Mouse (Mus musculus): ENCODE measurements around the gene Cdkn1c. TPM values are rescaled to one million over a fixed set of nuclear protein-coding genes. Genes with fewer than 3 reads are reported as not detected.

The Cdkn1c gene
- polyA plus RNA-seq, 1 experiment from 2014 or later: 522 TPM

DNA sequence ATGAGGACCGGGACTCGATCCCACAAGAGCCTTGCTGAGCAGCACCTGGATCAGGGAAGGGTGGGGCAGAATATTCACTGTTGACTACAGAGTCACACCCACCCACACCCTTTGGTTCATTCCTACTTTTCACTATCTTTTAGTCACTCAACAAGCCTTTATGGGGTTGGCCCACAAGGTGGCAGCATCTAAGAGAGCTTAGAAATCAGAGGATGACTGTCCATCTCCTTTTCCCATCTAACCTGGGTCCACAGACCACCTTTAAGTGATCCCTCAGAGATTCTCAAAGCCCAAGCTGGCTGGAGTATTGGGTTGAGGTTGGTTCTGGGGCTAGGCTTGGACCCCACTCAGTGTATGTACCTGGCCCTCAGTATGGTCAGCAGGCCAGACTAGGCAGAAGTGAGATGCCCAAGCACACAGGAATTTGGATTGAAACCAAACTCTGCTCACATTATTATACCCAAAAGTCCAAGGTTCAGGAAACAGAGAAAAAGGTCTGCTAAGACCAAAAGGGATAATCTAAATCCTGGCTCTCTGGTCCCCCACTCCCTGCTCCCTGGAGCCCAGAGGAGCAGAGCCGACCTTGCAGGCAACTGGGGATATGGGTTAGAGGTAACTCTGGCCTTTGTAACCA, 16.0 kb upstream of the Cdkn1c start:
- ATAC-seq: no peak
- Histone ChIP-seq H3K36me3 (ENCODE audit: control insufficient read depth, insufficient read depth, low read length) (no peaks in the 10 kb centered on the region), H3K9ac (ENCODE audit: low read depth, low read length) (no peak overlapping the region), H3K27ac (ENCODE audit: low read length) (no peak overlapping the region), H3K9me3 (ENCODE audit: control insufficient read depth, low read length) (no peaks in the 10 kb centered on the region), H3K4me2 (ENCODE audit: low read depth, low read length) (no peak overlapping the region), H3K4me3 (ENCODE audit: low read length) (no peak overlapping the region), H3K4me1 (ENCODE audit: control insufficient read depth, insufficient read depth, low read length) (peaks cover 13% of the 10 kb centered on the region; the same call in 1 of the 2 replicates), H3K27me3 (replicated peaks; ENCODE audit: control insufficient read depth, insufficient read depth, low read length) (no peaks in the 10 kb centered on the region)
- WGBS: 69% methylated on average over 3 of the region's 3 CpGs

DNA sequence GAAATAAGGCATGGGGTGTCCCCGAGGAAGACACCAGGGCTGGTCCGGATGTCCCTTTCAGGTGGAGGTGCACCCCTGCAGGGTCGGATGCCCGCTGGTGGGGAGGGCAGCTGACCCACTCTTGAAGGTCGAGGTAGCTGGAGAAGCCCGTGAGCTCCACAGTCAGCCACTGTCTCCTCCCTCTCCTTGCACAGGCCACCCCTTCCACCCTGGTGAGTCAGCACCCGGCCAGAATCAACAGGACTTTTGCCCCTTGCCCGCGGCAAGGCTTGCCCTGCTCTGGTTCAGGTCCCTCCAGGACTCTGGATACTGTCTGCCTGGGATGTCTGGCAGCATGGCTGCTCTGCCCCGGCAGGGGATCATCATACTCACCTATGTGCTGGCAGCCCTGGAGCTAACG, 15.0 kb upstream of the Cdkn1c start:
- Histone ChIP-seq H3K4me2 (ENCODE audit: low read depth, low read length) (no peak overlapping the region), H3K27me3 (replicated peaks; ENCODE audit: control insufficient read depth, insufficient read depth, low read length) (no peaks in the 10 kb centered on the region), H3K9ac (ENCODE audit: low read depth, low read length) (peak overlapping the region; percentile 32; the same call in 1 of the 2 replicates), H3K36me3 (ENCODE audit: control insufficient read depth, insufficient read depth, low read length) (no peaks in the 10 kb centered on the region), H3K4me1 (ENCODE audit: control insufficient read depth, insufficient read depth, low read length) (peaks cover 13% of the 10 kb centered on the region; the same call in 1 of the 2 replicates), H3K4me3 (ENCODE audit: low read length) (no peak overlapping the region), H3K9me3 (ENCODE audit: control insufficient read depth, low read length) (no peaks in the 10 kb centered on the region), H3K27ac (ENCODE audit: low read length) (peak overlapping the region; percentile 47)
- 51% methylated on average over 11 of the region's 11 CpGs for WGBS
- peak; percentile 56 for ATAC-seq

DNA sequence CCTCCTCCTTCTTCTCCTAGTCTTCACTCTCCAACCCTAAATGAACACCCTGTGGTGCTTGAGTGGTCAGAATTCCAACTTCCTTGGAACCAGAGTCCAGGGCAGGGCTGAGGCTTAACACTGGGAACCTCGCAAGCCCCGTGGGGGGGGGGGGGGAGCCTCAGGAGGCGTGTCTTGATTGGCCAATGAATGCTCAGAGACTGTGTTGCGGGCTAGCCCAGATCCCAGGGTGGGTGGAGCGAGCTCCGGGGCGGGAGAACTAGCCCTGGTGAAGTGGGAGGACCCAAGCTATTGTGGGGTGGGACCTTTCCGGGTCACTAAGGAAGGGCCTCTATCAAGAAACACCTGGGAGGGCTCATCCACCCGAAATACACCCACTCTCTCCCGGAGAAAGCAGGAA, 14.0 kb upstream of the Cdkn1c start:
- Histone ChIP-seq H3K4me3 (ENCODE audit: low read length) (no peak overlapping the region), H3K36me3 (ENCODE audit: control insufficient read depth, insufficient read depth, low read length) (no peaks in the 10 kb centered on the region), H3K27ac (ENCODE audit: low read length) (peak overlapping the region; percentile 36; the same call in 1 of the 2 replicates), H3K4me2 (ENCODE audit: low read depth, low read length) (0 out of 2 replicates have a peak overlapping the region, but pooled peaks have one; percentile 45), H3K9me3 (ENCODE audit: control insufficient read depth, low read length) (no peaks in the 10 kb centered on the region), H3K27me3 (replicated peaks; ENCODE audit: control insufficient read depth, insufficient read depth, low read length) (no peaks in the 10 kb centered on the region), H3K9ac (ENCODE audit: low read depth, low read length) (no peak overlapping the region; the same call in 1 of the 2 replicates), H3K4me1 (ENCODE audit: control insufficient read depth, insufficient read depth, low read length) (peaks cover 13% of the 10 kb centered on the region; the same call in 1 of the 2 replicates)
- 38% methylated on average over 10 of the region's 10 CpGs for WGBS
- peak; percentile 55 for ATAC-seq

DNA sequence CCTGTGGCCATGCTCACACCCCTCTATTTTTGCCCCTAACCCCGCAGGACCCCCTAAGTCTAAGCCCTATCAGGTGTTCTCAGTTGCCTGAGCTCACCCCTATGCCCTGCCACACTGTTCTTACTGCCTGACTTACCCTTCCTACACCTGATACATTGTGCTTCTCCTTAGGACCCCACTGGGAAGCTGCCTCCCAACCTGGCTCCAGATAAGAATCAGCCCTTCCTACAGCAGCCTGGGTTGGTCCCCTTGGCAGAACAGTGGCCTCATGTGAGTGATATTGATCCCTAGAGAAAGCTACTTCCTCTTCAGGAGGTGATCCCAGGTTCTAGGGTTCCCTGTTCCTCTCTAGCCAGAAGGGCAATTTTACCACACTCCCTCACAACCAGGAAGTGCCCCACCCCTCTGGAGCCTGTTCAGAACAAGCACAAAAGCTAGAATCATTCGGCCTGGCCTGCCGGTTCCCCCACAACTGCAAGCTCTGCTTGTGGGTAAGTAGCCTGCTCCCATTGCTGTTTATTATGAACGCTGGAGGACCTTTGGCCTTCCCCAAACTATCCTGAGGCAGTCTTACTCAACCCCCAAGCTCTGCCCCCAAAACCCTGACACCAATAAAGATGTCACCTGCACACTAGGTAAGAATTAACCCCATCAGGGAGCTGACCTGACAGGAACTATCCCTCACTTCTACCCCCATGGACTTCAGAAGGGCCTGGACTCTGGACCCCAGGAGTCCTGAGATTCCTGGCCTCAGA, 12.7 kb upstream of the Cdkn1c start, which contains the start of gene Slc22a18:
Gene Slc22a18, plus strand, starts transcription at position 390 of the 755 bp plus-strand sequence.
- 26% methylated on average over 4 of the region's 4 CpGs for WGBS
- peak within 1 kb of the TSS; percentile 57 for H3K9ac ChIP-seq (ENCODE audit: low read depth, low read length)
- no peaks in the 10 kb centered on the region for H3K36me3 ChIP-seq (ENCODE audit: control insufficient read depth, insufficient read depth, low read length)
- H3K27me3 ChIP-seq (replicated peaks; ENCODE audit: control insufficient read depth, insufficient read depth, low read length): no peaks in the 10 kb centered on the region
- no peaks in the 10 kb centered on the region for H3K9me3 ChIP-seq (ENCODE audit: control insufficient read depth, low read length)
- H3K4me1 ChIP-seq (ENCODE audit: control insufficient read depth, insufficient read depth, low read length): peaks cover 13% of the 10 kb centered on the region; the same call in 1 of the 2 replicates
- ATAC-seq: peak; percentile 72
- H3K27ac ChIP-seq (ENCODE audit: low read length): peak within 1 kb of the TSS; percentile 62
- H3K4me2 ChIP-seq (ENCODE audit: low read depth, low read length): peak within 1 kb of the TSS; percentile 45
- H3K4me3 ChIP-seq (ENCODE audit: low read length): peak within 1 kb of the TSS; percentile 39

DNA sequence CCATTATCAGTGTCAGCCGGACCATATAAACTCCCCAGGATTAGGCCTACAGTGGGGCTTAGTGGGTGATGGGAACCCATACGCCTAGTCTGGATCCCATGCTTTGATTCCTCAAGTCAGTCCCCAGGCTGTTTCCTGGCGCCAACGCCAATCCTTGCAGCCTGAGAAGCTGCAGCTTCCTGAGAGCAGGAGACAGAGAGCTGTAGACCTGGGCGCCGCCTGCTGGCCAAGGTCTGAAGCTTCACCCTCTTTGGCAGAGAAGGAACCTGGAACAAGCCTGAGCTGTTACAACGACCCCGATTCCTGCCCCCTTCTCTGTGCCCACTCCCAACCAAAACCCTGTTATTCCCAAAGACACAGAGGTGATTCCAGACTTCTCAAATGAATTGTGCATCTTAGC, 9.1 kb upstream of the Cdkn1c start:
- Histone ChIP-seq H3K4me3 (ENCODE audit: low read length) (no peak overlapping the region), H3K9ac (ENCODE audit: low read depth, low read length) (no peak overlapping the region), H3K27ac (ENCODE audit: low read length) (no peak overlapping the region), H3K9me3 (ENCODE audit: control insufficient read depth, low read length) (no peaks in the 10 kb centered on the region), H3K4me1 (ENCODE audit: control insufficient read depth, insufficient read depth, low read length) (peaks cover 4% of the 10 kb centered on the region), H3K36me3 (ENCODE audit: control insufficient read depth, insufficient read depth, low read length) (no peaks in the 10 kb centered on the region), H3K4me2 (ENCODE audit: low read depth, low read length) (no peak overlapping the region), H3K27me3 (replicated peaks; ENCODE audit: control insufficient read depth, insufficient read depth, low read length) (no peaks in the 10 kb centered on the region)
- WGBS: 12% methylated on average over 8 of the region's 8 CpGs
- ATAC-seq: no peak

DNA sequence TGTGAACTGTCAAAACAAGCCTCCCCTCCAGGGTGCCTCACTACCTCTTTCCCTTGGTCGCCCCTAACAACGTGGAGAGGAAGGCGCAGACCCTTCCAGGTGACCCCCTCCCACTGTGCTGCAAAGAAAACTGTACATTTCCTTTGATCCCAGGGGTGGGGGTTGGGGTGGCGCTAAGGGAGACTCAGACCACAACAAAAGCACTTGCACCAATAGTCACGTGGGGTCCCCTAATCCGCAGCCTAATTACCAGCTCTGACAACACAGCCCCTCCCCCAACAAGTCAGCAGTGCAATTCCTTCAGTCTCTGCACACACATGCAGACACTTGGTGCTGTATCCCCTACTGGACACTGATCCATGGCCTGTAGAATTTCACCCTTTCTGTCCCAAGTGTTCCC, 6.9 kb upstream of the Cdkn1c start:
- 22% methylated on average over 6 of the region's 6 CpGs for WGBS
- Histone ChIP-seq H3K9ac (ENCODE audit: low read depth, low read length) (no peak overlapping the region), H3K4me2 (ENCODE audit: low read depth, low read length) (no peak overlapping the region), H3K4me3 (ENCODE audit: low read length) (no peak overlapping the region), H3K9me3 (ENCODE audit: control insufficient read depth, low read length) (no peaks in the 10 kb centered on the region), H3K27me3 (replicated peaks; ENCODE audit: control insufficient read depth, insufficient read depth, low read length) (no peaks in the 10 kb centered on the region), H3K27ac (ENCODE audit: low read length) (no peak overlapping the region), H3K4me1 (ENCODE audit: control insufficient read depth, insufficient read depth, low read length) (peaks cover 11% of the 10 kb centered on the region), H3K36me3 (ENCODE audit: control insufficient read depth, insufficient read depth, low read length) (no peaks in the 10 kb centered on the region)
- no peak for ATAC-seq

DNA sequence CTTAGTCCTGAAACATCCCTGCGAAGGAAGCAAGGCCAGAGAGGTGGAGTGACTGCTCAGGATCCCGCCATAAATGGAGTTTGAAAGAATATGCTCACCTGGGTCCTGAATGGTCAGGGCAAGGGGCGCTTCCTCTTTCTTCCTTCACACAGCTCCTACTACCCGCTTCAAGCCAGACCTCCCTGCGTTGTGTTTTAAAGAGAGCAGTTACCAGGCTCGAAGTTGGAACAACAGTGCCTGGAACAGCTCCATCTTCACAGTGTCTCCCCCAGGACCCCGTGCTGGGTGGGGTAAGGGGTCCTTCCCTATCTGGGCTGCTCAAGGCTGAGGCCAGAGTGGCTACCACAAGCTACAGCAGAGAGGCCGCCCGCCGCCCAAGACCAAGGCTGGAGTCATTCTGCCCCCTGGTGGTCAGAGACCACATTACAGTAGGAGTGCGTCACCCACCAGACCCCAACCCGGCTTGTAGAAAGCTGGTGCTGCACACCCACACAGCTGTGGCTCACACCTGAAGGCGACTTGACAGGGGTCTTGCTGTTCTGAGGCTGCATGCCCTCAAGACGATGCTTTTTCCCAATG, 5.3 kb upstream of the Cdkn1c start:
- Histone ChIP-seq H3K4me3 (ENCODE audit: low read length) (no peak overlapping the region), H3K4me1 (ENCODE audit: control insufficient read depth, insufficient read depth, low read length) (peaks cover 17% of the 10 kb centered on the region), H3K27ac (ENCODE audit: low read length) (no peak overlapping the region; the same call in 1 of the 2 replicates), H3K4me2 (ENCODE audit: low read depth, low read length) (no peak overlapping the region), H3K27me3 (replicated peaks; ENCODE audit: control insufficient read depth, insufficient read depth, low read length) (no peaks in the 10 kb centered on the region), H3K36me3 (ENCODE audit: control insufficient read depth, insufficient read depth, low read length) (no peaks in the 10 kb centered on the region), H3K9me3 (ENCODE audit: control insufficient read depth, low read length) (peaks cover under 1% of the 10 kb centered on the region; the same call in 1 of the 2 replicates), H3K9ac (ENCODE audit: low read depth, low read length) (peak overlapping the region; percentile 30; the same call in 1 of the 2 replicates)
- WGBS: 36% methylated on average over 14 of the region's 14 CpGs
- peak; percentile 39; the same call in 1 of the 2 replicates for ATAC-seq

DNA sequence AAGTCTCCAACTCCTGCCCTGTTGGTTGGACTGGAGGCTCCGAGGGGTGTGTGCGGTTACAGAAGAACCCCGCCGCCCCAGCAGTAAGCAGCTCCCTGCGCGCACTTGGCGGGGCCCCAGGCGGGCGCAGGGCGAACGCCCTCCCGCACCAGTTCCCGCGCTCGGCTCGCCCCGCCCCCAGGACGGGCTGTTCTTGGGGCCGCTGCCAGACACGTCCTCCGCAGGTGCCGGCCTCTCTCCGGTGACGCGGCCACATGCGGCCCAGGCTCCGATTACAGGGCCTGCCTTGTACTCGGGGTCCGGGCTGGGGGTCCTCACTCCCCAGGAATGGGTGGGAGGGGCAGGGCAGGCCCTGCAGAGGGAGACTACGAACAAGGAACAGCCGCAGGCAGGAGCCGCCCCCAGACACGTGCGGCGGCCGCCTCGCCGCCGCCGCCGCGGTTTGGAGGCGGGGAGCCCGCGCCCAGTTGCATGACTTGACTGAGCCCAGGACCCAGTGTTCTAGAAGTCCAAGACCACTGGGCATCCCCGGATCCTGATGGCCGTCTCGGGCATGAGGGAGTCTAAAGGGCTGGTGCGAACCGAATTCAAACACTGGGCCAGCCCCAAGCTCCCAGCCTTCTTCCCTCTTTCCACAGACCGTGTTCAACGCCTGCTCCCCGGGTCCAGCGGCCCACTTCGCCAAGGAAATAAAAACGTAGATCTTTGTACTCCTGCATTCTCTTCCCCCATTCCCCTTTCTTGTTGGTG, 4.1 kb upstream of the Cdkn1c start:
- WGBS: 18% methylated on average over 56 of the region's 56 CpGs
- peak overlapping the region; percentile 72 for H3K27ac ChIP-seq (ENCODE audit: low read length)
- H3K36me3 ChIP-seq (ENCODE audit: control insufficient read depth, insufficient read depth, low read length): no peaks in the 10 kb centered on the region
- peaks cover 12% of the 10 kb centered on the region for H3K9me3 ChIP-seq (ENCODE audit: control insufficient read depth, low read length)
- ATAC-seq: peak; percentile 50
- peak overlapping the region; percentile 77 for H3K4me2 ChIP-seq (ENCODE audit: low read depth, low read length)
- peaks cover 17% of the 10 kb centered on the region for H3K4me1 ChIP-seq (ENCODE audit: control insufficient read depth, insufficient read depth, low read length)
- peak overlapping the region; percentile 67 for H3K9ac ChIP-seq (ENCODE audit: low read depth, low read length)
- peak overlapping the region; percentile 45 for H3K4me3 ChIP-seq (ENCODE audit: low read length)
- no peaks in the 10 kb centered on the region for H3K27me3 ChIP-seq (replicated peaks; ENCODE audit: control insufficient read depth, insufficient read depth, low read length)

Data from intestine, embryonic 16.5 days (tissue).